Mouse (Mus musculus): ENCODE measurements around the gene Lrrfip1.

Gene Lrrfip1

DNA sequence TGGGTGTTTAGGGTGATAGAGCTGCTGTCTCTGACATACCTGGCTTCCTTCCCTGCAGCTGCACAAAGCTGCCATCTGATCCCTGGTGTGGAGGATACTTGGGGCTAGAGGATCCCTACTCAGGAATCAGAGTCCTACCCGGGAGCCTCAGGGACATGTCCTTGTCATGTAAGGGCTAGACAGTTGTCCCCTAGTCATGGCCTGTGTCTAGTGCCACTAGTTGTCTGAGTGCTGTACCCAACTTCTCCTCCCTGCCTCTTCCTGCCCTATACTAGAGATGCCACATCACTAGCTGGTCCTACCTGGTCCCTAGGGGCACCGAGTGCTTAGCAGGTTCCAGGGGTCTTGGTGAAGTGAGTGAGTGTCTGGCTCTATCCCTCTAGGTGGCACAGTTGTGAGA lies 138.5 kb downstream of the Lrrfip1 start:
- no peak for DNase-seq (ENCODE audit: low spot score)

DNA sequence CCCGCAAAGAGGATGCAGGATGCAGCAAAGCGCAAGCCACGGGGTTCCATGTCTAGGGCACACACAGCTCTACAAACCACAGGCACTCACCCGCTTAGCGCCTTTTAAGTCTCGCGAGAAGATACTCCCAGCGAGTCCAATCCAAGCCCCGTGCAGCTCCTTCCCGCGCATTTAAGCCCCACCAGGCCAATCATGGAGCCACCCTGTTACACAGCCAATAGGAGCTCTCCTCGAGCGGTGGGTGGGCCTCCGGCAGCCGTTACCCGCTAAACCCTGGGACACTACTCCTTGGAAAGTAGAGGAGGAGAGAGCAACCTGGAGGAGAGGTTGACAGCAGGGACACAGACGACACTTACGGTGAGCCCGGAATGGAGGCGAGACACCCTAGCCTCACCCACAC lies 146.3 kb downstream of the Lrrfip1 start, which contains the start of gene Rbm44:
Gene Rbm44 (plus strand): TSS at position 277 of the 400 bp plus-strand sequence.
- no peak for DNase-seq (ENCODE audit: low spot score)

DNA sequence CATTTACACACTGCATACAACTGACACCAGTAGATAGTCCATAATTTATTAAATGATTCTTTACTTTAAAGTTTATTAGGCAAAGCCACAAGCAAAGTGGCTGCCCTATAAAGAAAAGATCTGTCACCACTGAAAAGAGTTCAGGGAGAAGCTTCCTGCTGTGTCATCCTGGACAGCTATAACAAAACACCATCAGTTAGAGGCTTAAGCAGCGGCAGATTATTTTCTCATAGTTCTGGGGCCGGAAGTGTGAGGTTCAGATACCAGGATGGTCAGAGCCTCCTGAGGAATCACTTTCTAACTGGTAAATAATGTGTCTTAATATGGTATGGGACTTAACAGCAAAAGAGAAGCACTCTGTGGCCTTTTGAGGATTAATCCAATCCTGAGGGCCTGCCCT lies 153.0 kb downstream of the Lrrfip1 start:
- DNase-seq (ENCODE audit: low spot score): no peak

DNA sequence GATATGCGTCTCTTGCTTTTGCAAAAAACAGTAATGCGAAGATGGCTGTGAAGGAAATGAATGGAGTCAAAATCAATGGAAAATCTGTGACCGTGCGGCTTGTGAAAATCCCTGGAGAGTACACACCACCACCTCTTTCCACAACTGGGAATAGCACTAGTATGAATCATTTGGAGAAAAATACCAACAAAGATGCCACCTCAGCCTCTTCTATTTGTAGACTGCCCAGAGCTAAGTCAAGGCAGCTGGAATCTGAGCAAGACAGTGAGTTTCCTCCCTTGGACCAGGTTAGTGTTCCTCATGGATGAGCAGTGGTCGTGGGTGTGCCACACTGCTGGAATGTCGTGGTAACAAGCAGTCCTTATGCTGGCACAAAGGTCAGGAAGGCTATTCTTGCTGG lies 168.3 kb downstream of the Lrrfip1 start:
- no peak for DNase-seq (ENCODE audit: low spot score)

DNA sequence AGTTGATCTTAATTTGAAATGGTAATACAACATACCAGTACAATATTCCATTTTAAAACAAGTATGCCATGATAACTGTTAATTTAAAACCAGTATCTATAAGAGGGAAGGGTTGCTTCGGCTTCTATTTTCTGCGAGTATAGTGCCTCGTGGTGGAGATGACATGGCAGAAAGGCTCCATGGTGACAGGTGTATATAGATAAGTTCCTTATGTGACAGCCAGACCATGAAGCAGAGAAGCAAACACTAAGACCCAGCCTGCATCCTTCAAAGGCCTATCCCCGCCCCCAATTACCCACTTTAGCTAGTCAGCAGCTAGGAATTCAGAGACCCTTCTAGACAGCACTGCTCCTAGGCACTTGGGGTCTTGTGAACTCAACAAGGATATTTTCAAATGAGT lies 170.6 kb downstream of the Lrrfip1 start:
- no peak for DNase-seq (ENCODE audit: low spot score)

DNA sequence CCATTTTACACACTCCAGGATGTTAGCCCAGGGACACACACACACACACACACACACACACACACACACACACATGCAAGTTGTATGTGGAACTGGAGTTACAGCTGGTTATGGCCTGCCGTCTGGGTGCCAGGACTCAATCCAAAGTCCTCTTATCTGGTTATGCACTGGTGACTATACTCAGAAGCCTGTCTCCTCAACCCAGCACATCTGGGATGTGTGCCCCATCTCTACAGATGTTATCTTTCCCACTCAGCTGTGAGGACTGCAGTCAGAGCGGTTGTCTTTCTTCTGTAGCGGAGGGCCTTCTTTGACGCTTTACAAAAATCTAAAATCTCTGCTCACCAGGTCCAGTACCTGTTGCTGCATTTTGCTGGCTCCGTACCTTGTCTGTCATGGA lies 176.3 kb downstream of the Lrrfip1 start:
- no peak for DNase-seq (ENCODE audit: low spot score)

DNA sequence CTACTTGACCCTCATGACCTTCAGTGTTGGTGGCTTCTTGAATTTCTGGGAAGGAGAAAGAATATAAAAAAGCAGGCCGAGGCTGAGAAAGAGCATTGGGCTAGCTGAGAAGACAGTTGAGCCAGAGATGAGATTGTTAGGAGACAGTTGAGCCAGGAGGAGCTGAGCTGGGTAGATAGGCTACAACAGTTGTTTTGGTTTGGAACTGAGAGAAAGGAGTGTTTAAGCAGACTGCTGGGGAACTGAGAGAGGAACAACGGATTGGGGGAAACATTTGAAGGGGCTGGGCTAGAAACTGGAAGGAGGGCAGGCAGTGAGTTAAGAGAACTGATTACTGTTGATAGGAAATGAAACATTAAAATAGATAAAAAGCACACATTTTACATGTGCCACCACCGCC lies 177.5 kb downstream of the Lrrfip1 start:
- no peak for DNase-seq (ENCODE audit: low spot score)

DNA sequence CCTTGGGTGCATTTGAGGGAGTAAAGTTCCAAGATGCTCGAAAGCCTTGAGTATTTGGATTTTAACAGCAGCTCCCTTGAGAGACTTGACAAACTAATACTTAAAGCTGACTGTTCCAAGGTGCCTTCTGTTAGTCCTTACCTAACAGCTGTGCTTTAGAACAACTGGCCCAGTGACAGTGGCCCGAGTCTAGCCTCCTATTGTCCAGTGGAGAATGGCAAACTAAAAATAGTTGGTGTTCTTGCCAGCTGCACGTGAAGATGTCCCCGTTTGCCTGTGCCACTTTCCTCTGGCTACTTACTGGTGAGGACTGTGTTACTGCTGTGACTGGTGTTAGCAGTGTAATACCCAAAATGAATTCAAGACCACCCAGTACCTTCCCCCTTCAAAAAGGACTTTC lies 178.3 kb downstream of the Lrrfip1 start:
- DNase-seq (ENCODE audit: low spot score): no peak
